Mouse (Mus musculus) gastrocnemius, postnatal 10 days (tissue): Measurements from ENCODE around the gene Wfdc1. TPM values are rescaled to one million over a fixed set of nuclear protein-coding genes. Genes with fewer than 3 reads are reported as not detected.

ENCODE experiments used
- DNase-seq: peaks from one replicate; pipeline ENCODE4 v3.0.0; 2021; ENCODE audit warnings: mixed read lengths
- total RNA-seq, 2 experiments: library from RNA; stranded (reverse); gene quantifications; 2 replicates each; pipeline ENCODE4 v1.2.3; 2021

Gene Wfdc1
- total RNA-seq, 2 experiments from 2014 or later, result 69.8 to 78.6 TPM

DNA sequence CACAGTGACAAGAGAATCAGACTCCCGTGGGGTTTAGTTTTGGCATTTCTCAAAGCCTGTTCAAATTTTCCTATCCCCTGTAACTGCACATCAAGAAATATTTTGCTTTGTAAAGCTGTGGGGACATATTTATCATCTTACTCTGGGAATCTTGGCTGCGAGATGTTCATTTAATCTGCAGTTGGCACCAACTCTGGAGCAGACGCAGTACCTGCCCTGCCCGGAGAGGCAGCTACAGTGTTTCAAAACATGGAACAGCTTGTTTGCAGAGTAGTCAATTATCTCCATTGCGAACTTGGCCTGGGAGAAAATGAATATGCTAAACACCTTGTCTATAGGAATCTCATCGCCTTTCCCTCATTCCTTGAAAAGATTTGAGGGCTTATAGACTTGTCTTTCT, 27.9 kb upstream of the Wfdc1 start:
- no peak for DNase-seq

DNA sequence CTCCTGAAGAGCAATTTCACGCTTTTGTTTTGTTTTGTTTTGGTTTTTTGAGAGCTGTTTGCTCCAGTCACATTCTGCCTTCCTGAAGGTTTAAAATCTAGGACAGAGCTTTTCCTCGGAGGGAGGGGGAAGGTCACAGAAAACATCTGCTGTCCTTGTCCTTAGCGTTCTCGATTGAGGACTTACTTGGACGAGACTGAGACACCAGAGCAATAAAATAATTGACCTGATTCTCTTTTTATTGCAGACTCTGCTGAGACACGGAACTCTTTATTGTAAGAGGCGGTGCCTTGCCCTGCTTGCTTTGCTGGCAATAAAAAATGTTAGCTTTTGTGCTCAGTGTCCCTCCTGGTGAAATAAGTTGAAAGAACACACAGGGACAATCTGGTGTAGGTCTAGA, 26.4 kb upstream of the Wfdc1 start:
- DNase-seq, result no peak

DNA sequence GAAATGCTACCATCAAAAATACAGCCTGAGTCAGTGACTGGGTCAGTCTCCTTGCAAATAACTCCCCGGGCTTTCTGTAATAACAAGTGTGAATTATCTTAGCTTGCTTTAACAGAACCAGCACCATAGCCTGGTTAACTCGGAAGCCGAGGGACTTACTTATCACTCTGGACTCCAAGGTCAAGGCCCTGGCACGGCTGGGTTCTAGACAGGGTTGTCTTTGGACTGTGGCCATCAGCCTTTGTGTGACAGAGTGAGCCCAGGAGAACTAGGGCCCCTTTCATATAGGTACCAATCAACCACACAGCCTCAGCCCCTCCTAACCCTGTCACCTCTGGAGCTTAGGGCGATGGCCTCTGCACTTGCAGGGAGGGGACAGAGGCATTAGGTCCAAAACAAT, 25.1 kb upstream of the Wfdc1 start:
- DNase-seq, result no peak

DNA sequence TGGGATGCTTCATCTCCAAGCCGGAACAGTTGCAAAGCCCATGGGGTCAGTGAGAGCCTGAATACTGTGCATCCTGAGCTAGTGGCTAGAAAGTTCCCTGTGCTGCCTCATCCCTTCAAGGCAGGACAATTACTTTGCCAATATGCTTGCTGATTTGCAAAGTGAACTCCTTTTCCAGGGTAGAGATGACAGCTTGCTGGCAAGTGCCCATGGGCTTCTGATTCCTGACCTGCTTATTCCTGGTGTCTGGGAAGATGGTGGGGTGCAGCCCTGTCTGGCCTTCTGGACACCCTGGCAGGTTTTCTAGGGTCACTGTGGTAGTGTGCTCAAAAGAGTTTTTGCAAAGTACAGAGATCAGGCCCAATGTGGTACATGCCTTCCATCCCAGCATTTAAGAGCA, 23.2 kb upstream of the Wfdc1 start:
- DNase-seq, result no peak

DNA sequence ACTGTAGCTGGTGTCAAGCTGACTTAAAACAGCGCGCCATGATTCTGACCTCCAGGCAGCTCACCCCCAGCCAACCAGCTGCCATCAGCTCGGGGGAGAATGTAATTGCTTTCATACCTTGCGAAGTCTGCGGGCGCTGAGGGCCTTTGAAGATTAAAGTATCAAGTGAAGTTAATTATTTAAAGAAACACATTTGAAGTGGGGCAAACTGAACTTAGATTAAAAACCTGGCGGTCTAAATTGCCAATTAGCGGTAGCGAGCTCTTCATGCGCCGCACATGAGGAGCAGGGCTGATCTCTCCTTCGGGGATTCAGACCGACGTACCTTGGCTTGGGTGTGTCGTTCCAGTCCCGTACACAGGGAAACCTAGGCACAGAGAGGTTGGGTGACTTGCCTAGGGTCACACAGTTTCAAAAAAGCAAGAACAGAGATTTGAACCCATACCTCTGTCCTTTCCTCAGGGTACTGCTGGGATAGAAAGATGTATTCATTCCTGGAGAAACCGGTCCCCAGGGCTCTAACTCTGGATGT, 21.7 kb upstream of the Wfdc1 start:
- DNase-seq, result no peak

DNA sequence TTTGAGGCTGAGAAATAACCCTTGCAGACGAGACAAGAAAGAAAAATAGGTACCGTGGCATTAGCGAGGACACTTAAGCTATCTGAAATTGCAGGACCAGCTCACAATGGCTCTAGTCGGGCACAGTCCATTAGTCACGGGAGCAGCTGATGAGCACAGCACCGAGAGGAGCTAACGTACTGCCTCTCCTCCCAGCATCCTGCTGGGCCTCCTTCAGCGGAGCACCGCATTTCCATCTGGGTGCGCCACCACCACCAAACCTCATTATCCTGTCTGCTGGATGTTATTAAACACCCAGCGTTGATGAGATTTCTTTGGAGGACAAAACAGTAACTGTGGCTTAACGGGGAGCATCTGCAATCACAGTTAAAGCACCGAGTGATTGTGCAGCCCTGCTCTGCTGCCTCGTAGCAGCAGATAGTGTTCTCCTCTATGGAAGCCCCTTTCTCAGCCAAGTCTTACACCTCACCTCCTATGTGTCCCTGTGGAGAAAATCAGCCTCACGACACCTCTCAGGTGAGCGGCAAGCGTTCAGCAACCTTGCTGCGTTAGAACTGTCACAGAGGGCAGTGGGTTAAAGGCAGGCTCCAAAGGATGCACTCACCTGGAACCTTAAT, 21.1 kb upstream of the Wfdc1 start:
- DNase-seq, result no peak

DNA sequence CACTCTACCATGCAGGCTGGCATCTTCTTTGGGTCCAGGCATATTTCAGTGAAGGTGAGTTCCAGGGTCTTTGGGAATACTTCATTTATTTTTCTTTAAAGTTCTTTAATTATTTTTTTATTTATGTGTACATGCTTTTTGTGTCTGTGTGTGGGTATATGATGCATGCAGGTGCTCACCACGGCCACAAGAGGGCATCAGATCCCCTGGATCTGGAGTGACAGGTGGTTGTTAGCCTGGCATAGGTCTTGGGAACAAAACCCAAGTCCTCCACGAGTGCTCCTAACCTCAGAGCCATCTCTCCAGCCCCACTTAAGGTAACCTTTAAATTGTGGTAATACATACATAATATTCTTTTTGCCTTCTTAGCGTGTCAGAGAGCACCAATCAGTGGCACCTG, 20.0 kb upstream of the Wfdc1 start:
- DNase-seq, result no peak

DNA sequence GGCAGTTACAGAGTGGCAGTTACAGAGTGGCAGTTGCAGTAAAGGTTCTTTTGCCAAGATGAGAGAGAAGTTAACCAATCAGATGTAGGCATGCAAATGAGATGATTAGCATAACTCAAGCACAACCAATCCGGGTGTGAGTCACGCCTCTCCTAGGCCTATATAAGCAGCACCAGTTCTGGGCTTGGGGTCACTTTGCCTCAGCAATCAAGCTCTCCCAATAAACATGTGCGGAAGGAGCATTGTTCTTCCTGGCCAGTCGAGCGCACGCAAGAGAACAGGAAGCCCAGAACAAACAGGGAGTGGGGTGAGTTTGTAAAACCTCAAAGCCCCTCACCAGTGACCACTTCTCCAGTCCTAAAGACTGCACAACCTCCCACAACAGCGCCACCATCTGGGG, 19.3 kb upstream of the Wfdc1 start:
- DNase-seq, result no peak

DNA sequence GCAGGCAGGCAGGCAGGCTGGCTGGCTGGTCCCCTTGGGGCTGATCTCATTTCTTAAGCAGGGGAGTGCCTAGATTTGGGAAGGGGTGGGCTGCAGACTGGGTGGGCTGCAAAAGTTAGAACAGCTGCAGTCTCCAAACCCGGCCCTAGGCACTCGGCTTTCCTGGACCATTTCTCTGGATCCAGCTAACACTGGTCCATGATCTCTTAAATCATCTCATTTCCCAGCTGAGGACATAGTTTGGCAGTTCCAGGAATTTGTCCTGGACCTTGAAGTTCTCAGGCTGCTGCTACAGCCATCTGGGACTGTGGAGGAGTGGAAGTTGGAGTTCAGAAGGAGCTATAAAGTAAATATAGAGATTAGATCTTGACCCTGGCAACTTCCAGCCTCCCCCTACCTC, 14.8 kb upstream of the Wfdc1 start:
- DNase-seq, result no peak

DNA sequence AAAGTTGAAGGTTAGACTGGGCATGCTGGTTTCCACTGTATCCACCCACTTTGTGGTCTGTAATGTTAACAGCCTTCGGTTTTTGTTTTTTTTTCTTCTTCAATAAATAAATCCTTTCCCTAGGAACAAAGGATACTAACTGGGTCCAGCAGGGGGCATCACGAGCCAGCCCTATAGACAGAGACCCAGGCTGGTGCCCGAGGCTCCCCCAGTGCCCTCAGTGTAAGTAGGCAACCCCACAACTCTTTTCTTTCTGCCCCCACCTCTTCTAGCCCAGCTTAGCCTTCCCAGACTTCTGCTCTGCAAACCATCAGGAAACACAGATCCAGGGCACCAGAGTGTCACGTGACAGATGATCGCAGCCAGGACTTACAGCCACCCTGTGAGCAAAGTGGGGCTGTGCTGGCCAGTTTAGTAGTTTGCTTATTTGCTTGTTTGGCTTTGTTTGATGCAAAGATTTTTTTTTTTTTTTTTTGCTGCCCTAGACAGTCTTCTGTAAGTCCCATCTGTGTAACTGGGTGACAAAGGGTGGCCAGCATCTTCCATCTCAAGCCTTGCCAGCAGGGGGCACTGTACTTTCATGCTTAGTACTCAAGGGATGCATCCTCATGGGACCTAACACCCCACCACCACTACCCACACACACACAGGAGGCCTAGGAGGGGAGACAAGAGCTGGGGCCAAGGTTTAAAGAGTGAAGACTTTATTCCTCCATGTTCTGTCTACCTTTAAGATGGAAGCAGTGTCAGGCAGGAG, 9.3 kb upstream of the Wfdc1 start:
- DNase-seq, result peak; percentile 59

DNA sequence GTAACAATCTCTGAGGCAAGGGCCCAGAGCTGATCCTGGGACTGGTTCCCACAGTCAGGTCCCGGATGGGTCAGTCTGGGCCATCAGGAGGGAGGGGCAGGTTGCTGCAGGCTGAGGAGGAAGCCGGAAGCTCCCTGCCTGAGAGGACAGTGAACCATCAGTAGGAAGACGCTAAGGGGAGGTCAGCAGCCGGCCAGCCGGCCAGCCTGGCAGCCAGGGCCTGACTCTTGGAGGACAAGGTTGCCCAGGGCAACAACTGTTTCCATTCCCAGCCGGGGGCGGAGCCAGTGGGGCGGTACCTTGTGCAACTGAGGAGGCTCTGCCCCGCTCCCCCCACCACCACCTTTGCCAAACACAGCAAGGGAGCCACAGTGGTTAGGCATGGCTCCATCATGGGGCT, 5.1 kb upstream of the Wfdc1 start:
- DNase-seq, result peak; percentile 71

DNA sequence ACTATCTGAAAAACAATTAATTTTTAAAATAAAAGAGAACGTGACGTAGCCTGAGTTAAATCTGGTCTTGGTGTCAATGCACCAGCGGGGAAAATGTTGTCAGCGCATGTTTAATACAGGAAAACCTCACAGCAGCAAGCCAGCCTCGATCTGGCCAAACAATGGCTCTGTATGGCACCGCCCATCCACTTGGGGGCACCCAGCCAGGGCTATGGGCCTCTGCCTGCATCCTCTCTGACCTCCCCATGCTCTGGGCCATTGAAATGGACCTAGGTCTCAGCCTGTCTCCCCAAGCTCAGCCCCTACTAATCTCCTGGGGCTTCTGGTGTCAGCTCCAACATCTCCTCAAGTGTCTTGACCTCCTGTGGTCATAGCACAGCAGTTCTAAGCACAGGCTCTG, 4.3 kb upstream of the Wfdc1 start:
- no peak for DNase-seq

DNA sequence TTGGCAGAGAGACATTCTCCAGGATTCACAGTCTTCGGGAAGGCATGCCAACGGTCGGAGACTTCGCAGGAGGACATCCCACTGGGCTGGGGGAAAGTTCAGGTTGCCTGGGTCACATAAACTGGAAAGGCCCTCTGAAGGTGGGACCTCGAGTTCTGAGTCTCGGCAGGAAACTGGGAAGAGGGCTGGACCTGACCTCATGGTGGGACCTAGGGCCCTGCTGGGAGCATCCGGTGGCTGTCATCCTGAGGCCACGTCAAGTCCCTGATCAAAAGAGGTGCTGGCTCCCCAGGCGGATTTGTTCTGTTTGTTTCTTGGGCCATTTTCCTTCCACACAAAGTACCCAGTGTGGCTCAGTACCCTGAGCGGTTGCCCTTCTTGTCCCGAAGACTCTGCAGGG, 2.7 kb upstream of the Wfdc1 start:
- DNase-seq, result no peak

DNA sequence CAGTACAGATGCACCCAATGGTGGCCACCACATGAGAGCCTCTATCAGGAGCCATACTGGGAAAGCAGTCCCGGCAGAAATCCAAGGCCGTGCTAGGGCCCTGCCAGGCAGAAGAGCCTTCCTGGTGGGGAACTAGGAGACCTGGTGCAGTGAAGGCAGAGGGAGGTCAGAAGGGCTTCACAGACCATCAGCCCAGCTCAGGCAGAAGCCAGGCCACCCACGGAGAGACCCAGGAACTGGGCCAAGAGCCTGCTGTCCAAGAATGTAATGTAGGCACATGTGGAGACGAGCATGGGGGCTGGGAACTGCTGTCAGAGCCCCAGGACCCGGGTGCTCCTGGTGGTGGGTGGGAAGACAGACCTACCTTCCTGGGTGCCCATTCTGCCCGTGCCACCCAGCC, 895 bp upstream of the Wfdc1 start:
- DNase-seq, result peak; percentile 68

DNA sequence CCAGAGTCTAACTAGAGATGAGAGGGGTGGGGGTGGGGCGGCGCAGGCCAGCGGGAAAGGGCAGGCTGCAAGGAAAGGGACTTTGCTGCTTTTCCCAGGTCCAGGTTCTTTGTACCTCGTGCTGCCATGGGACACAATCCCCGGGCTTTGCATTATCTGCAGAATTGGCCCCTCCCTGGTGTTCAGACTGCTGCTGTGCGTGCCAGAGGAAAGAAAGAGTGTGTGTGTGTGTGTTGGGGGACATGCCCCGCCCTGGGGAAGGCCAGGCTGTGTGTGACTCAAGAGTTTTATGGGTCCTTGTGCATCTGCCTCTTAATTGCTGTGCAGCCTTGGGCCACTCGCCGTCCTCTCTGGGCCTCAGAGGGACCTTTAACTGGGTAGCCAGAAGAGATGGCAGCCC, 2.3 kb downstream of the Wfdc1 start:
- no peak for DNase-seq

DNA sequence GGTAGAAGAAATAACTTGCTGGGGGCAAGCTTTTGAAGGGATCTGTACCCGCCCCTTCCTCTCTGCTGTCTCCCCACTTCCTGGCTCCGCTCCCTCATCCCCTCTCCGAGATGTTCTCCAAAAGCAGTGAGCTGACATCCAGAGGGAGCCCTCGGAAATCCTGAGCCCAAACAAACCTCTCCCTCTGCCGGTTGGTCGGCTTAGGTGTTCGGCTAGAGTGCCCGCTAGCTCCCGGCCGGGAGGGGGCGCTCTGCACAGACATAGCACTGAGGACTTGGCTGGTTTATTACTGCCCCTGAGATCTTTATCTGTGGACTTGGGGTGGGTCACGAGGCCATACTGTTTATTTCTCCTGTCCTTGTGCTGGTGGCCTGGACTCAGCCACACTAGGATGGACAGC, 3.1 kb downstream of the Wfdc1 start:
- peak; percentile 32 for DNase-seq

DNA sequence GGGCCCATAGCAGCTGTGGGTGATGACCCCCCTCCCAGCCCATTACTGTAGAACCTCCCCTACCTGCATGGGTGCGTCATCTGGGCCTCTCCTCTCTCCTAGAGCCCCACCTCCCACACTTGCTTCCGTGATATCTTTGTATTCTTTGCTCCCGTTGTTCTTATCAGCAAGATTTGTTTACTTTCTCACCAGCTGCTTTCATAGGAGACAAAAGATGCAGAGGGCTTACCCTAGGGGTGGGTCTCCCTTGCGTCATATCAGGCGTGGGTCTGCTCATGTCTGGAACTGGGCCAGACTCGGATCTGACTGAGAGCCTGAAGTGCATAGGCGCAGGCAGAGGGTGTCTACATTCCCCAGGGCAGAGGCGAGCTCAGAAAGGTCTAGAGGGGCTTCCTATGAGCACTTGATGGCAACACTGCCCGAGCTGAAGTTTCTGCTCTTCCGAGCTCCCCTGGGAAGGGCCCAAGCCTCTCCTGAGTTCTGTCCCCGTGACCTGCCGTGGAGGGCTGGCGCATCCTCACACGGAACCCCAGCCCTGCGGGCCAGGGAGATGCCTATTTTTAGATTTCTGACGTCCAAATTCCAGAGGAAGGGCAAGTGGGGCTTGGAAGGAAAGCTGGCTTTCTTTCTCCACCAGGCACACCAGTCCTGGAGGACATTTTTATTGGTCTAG, 4.4 kb downstream of the Wfdc1 start:
- peak; percentile 44 for DNase-seq

DNA sequence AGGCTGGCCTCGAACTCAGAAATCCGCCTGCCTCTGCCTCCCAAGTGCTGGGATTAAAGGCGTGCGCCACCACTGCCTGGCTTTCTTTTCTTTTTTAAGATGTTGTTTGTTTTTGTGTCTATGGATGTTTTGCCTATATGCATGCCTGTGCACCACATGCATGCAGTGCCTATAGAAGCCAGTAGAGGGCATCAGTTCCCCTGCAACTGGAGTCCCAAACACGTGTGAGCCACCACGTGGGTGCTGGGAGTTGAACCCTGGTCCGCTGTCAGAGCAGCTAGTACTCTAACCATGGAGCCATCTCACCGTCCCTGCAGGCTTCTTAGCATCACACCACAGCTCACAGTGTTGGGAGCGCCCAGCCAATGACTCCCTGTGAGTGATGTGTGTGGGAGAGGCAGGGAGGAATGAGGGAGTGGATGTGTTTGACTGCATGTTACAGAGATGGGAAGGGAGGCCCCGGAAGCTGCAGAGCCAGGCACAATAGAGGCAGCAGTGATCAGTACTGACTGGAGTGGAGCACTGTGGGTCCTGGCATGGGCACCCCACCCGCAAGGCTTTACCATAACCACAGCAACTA, 7.9 kb downstream of the Wfdc1 start:
- DNase-seq, result no peak

DNA sequence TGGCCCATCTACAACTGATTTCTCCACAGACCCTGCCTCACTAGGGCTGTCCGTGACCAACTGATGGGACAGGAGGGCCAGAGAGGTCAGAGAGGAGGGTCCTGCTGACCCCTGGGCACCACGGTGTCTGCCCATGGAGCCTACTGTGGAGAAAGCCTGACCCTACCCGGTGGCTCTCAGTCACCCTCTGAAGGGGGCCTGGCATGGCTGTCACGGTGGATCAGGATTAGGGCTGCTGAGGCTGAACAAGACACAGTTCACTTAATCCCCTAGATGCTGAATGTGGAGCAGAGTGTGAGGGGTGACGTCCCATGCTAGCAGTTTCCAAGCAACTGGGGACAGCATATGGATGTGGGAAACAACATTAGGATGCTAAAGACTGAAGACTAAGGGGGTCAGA, 9.3 kb downstream of the Wfdc1 start:
- DNase-seq, result no peak

DNA sequence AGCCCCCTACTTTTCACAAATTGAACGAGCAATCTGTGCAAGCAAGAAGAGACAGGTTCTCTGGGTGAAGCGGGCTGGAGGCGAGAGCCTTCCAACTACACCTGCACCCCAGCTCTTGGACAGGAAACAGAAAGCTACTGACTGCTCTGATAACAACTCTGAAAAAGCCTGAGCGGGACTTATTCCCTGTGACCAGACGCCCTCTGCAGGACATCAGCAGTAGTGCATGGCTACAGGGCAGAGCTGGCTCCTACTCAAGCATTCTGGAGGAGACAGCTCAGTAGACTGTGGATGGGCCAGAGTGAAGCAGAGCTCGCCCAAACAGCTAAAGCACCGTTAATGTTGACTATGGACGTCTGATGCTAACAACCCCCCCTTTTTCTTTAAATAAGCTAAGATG, 10.2 kb downstream of the Wfdc1 start:
- peak; percentile 92 for DNase-seq

DNA sequence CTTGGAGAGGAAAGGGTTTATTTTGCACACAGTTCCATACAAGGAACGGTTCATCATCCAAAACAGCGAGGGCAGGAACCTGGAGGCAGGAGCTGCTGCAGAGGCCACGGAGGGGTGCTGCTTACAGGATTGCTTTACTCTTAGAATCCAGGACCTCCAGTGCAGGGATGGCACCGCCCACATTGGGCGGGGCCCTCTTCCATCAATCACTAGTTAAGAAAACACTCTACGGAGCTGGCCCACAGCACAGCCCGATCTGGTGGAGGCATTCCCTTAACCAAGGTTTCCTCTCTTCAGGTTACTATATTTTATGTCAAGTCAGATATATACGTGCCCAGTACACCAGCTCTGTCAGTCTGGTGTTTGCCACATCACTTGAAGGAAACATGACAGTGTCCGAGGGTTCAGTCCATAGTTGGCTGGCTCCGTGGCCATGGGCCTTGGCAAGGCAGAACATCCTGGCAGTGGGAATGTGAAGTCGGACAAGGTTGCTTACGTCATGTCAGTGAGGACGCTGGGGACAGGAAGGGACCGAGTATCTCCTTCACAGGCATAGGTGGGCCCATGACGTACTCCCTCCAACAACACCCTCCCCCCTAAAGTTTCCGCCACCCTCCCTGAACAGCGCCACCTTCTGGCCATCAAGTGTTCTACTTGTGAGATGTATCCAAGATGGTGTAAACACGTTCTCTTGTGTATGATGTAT, 12.1 kb downstream of the Wfdc1 start:
- DNase-seq, result peak; percentile 40

DNA sequence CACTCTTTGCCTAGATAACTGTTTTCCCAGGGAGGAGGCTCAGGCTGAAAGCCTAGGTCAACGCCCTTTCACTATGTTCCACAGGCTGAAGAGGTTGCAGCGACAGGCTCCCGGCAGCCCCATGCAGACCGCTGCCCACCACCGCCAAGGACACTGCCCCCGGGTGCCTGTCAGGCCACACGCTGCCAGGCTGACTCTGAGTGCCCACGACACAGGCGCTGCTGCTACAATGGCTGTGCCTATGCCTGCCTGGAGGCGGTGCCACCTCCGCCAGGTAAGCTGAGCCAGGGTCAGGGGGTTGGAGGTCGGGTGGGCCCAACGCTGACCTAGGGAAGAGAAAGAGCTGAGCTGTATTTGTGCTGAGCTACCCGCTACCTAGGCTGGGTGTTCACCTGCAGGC, 13.0 kb downstream of the Wfdc1 start:
- no peak for DNase-seq

DNA sequence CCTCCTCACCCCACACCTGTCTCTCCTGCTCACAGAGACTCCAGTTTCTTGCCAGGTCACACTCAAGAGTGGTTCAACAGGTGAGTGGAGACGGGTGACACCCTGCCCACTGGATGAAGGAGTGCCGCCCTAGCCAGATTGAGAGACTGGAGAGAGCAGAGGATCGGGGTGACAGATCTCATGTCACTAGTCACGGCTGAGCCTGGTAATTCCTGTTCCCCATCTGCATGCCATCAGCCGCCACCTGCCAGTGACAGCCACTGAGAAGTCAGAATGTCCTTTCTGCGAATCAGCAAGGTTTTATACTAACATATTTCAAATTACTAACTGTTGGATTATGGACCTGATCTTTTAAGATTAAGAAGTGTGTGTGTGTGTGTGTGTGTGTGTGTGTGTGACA, 24.4 kb downstream of the Wfdc1 start:
- DNase-seq, result no peak
